Mouse (Mus musculus) heart, postnatal 0 days (tissue): ENCODE measurements around the gene Kirrel2.

Experiments
- CTCF ChIP-seq: IDR thresholded peaks from 2 replicates; pipeline ENCODE4 v1.5.1; 2016; ENCODE audit warnings: antibody characterized with exemption, control low read depth, low read depth
- EP300 ChIP-seq: IDR thresholded peaks from 2 replicates; pipeline ENCODE4 v1.6.1; 2016; ENCODE audit warnings: antibody characterized with exemption, low read depth

GRCm38 (mm10) chr7:30454259-30454658 lies 3.2 kb downstream of the Kirrel2 start:
- TF ChIP-seq CTCF (no peak), EP300 (no peak)
